Comparison of ENCODE assay signal across 13 mouse cellular contexts in genomic region chr8:122058951-122059350, GRCm38 (mm10).
DNase-seq lines count a peak whose midpoint lies in the region; TF ChIP-seq lines count a peak whose summit lies in the region.
"Had no signal": no experiment of that assay in that cellular context is flagged by ENCODE, and none has a peak within 500 bp of the region (broad histone marks: within the 10 kb centered on the region; RNA-seq: fewer than 3 reads in every experiment).

No protein-coding gene starts in this region.

- TF ChIP-seq CTCF in liver, adult 2 months (IDR thresholded peaks at IDR 0.05; ENCODE audit: low read depth, low read length), result no peak

- no peaks in the 10 kb centered on the region for H3K27me3 ChIP-seq in liver, adult 2 months (ENCODE audit: control insufficient read depth, insufficient read depth, low read length)
- H3K27me3 ChIP-seq: neural tube, embryonic 15.5 days; stomach, embryonic 15.5 days had no signal

- H3K4me3 ChIP-seq in liver, adult 2 months (ENCODE audit: insufficient read depth, low read depth, low read length), result no peak overlapping the region
- H3K4me3 ChIP-seq: heart, embryonic 15.5 days; limb, embryonic 12.5 days; neural tube, embryonic 15.5 days; stomach, embryonic 15.5 days had no signal

- no peak overlapping the region for H3K27ac ChIP-seq in liver, adult 2 months (replicated peaks; ENCODE audit: insufficient read depth, low read depth, low read length)
- H3K27ac ChIP-seq: heart, embryonic 15.5 days; limb, embryonic 12.5 days; neural tube, embryonic 15.5 days; stomach, embryonic 15.5 days had no signal

- no peaks in the 10 kb centered on the region for H3K79me2 ChIP-seq in liver, adult 2 months (ENCODE audit: control insufficient read depth, insufficient read depth, low read length)

- WGBS in liver, adult 2 months, result 53% methylated on average over 8 of the region's 8 CpGs

- peaks cover 10% of the 10 kb centered on the region for H3K4me1 ChIP-seq in liver, adult 2 months (ENCODE audit: control insufficient read depth, insufficient read depth, low read length)

- no peak overlapping the region for H3K9ac ChIP-seq in liver, adult 2 months (ENCODE audit: low read depth, low read length)
- H3K9ac ChIP-seq: heart, embryonic 15.5 days; limb, embryonic 12.5 days; neural tube, embryonic 15.5 days; stomach, embryonic 15.5 days had no signal

- H3K36me3 ChIP-seq in liver, adult 2 months (ENCODE audit: control insufficient read depth, insufficient read depth, low read length), result no peaks in the 10 kb centered on the region
- H3K36me3 ChIP-seq: heart, embryonic 15.5 days; limb, embryonic 12.5 days; neural tube, embryonic 15.5 days; stomach, embryonic 15.5 days had no signal

- TF ChIP-seq POLR2A in liver, adult 2 months (IDR thresholded peaks at IDR 0.05; ENCODE audit: extremely low read depth, insufficient read depth, low read length), result no peak

- DNase-seq in liver, adult 2 months (ENCODE audit: extremely low read depth, low read depth, low spot score), result peak; percentile 64
- DNase-seq in liver, result no peak
- peak; percentile 40 to 67 for DNase-seq in frontal cortex, adult 2 months (ENCODE audit: extremely low spot score in 1 of 2, low spot score in 1 of 2)
- peak; percentile 21 for DNase-seq in layer of hippocampus, adult 9-10 months (ENCODE audit: low spot score)
- DNase-seq in right cerebral cortex, postnatal 10 days (ENCODE audit: low spot score in 2 of 2), result peak; percentile 62 to 73
- DNase-seq in spleen, postnatal 36 days (ENCODE audit: low spot score in 2 of 2), result no peak
- DNase-seq in thymus, adult 18-20 months, result no peak
- DNase-seq: cerebellum, adult 8-10 months; lung, adult 2 months had no signal

Comparison
In these comparisons a context has a peak if more than half of its experiments do, and no peak if none do; other contexts are left out.
1. DNase-seq: peak in liver, adult 2 months (single experiment), frontal cortex, adult 2 months (2 of 2), layer of hippocampus, adult 9-10 months (single experiment) and right cerebral cortex, postnatal 10 days (2 of 2); none in liver (single experiment), spleen, postnatal 36 days (0 of 2) and thymus, adult 18-20 months (0 of 2).